Mouse (Mus musculus) G1E (cell line): Measurements from ENCODE around the gene Cacng8. TPM values are rescaled to one million over a fixed set of nuclear protein-coding genes. Genes with fewer than 3 reads are reported as not detected.
"Not testable (repeated sequence)": the region's sequence is repeated elsewhere in the genome, so short reads cannot be mapped to it uniquely, and the experiment has no call there.

Experiments
- ATAC-seq: 2 replicates; pipeline ENCODE4 v1.8.0; 2016; ENCODE audit warnings: mild to moderate bottlenecking; ENCODE audit not compliant: insufficient number of reproducible peaks, poor library complexity, low FRiP score, severe bottlenecking; ENCODE audit errors: extremely low read depth
- DNase-seq: peaks from one replicate; pipeline ENCODE4 v3.0.0; 2012; ENCODE audit warnings: low spot score
- H3K27me3 ChIP-seq: 2 replicates; pipeline ENCODE4 v1.6.1; 2012; ENCODE audit warnings: mild to moderate bottlenecking, low read length, inconsistent platforms; ENCODE audit not compliant: insufficient read depth
- H3K36me3 ChIP-seq: replicated peaks from 2 replicates; pipeline ENCODE3; 2012; ENCODE audit warnings: mild to moderate bottlenecking, inconsistent platforms
- H3K4me1 ChIP-seq: 2 replicates; pipeline ENCODE4 v1.6.1; 2012; ENCODE audit warnings: low read depth, low read length, inconsistent platforms, mixed read lengths; ENCODE audit not compliant: insufficient read depth
- H3K4me3 ChIP-seq: 2 replicates; pipeline ENCODE4 v1.5.1; 2012; ENCODE audit warnings: low read depth, mild to moderate bottlenecking, inconsistent platforms, low read length, moderate library complexity, mixed read lengths
- H3K9me3 ChIP-seq: replicated peaks from 2 replicates; pipeline ENCODE4 v1.6.1; 2012; ENCODE audit warnings: inconsistent platforms
- CTCF ChIP-seq: IDR thresholded peaks from 2 replicates; pipeline ENCODE4 v1.5.1; 2012; ENCODE audit warnings: low read depth, low read length, inconsistent platforms, mixed read lengths
- GATA1 ChIP-seq: IDR thresholded peaks from 2 replicates; pipeline ENCODE4 v1.6.1; 2012; ENCODE audit warnings: borderline replicate concordance, low read length, inconsistent platforms, mixed read lengths
- GATA2 ChIP-seq: IDR thresholded peaks from 2 replicates; pipeline ENCODE4 v1.6.1; 2012; ENCODE audit warnings: low read depth, low read length, inconsistent platforms, borderline replicate concordance
- POLR2AphosphoS5 ChIP-seq: IDR thresholded peaks from 2 replicates; pipeline ENCODE4 v1.6.1; 2012; ENCODE audit warnings: low read depth, low read length, inconsistent platforms; ENCODE audit not compliant: insufficient replicate concordance
- TAL1 ChIP-seq: conservative IDR thresholded peaks from 2 replicates; pipeline ENCODE4 v1.6.1; 2012; ENCODE audit warnings: low read depth, low read length, inconsistent platforms, mixed read lengths
- polyA plus RNA-seq: library from polyadenylated mRNA; stranded (reverse); fragments of >175 nt; gene quantifications from 2 replicates; pipeline ENCODE4 v1.2.3, GENCODE M21; 2012
- total RNA-seq, 2 experiments: library from RNA; stranded (forward) in 1 of 2; stranded (reverse) in 1 of 2; fragments of 200-1000 nt in 1 of 2; fragments of >200 nt in 1 of 2; fragmentation: Nextera tagmentation in 1 of 2; gene quantifications; 2 replicates each; pipeline ENCODE4 v1.2.3; 2014 to 2017

The Cacng8 gene
- total and polyA plus RNA-seq, 3 experiments, result not detected

GRCm38 (mm10) chr7:3391809-3392208, 1.3 kb downstream of the Cacng8 start:
- no peak for TF ChIP-seq POLR2AphosphoS5
- TF ChIP-seq GATA1, result no peak
- no peak for TF ChIP-seq GATA2
- no peak for TF ChIP-seq CTCF
- no peak for TF ChIP-seq TAL1
- no peak for ATAC-seq
- Histone ChIP-seq H3K36me3 (no peaks in the 10 kb centered on the region), H3K4me3 (no peak overlapping the region), H3K9me3 (no peaks in the 10 kb centered on the region), H3K4me1 (no peaks in the 10 kb centered on the region), H3K27me3 (no peaks in the 10 kb centered on the region)
- DNase-seq, result no peak

GRCm38 (mm10) chr7:3397355-3397754, 6.9 kb downstream of the Cacng8 start:
- Histone ChIP-seq H3K27me3 (no peaks in the 10 kb centered on the region), H3K36me3 (no peaks in the 10 kb centered on the region), H3K9me3 (no peaks in the 10 kb centered on the region), H3K4me3 (no peak overlapping the region), H3K4me1 (no peaks in the 10 kb centered on the region)
- DNase-seq (no peak), ATAC-seq (no peak)
- TF ChIP-seq GATA2, result no peak

GRCm38 (mm10) chr7:3397797-3398196, 7.3 kb downstream of the Cacng8 start:
- H3K4me3 ChIP-seq, result no peak overlapping the region

GRCm38 (mm10) chr7:3398363-3398762, 7.9 kb downstream of the Cacng8 start:
- DNase-seq, H3K4me3 ChIP-seq, H3K9me3 ChIP-seq, H3K27me3 ChIP-seq, H3K4me1 ChIP-seq, ATAC-seq, H3K36me3 ChIP-seq: not testable (repeated sequence)

More at GRCm38 (mm10) chr7:3397797-3398196, 7.3 kb downstream of the Cacng8 start:
- TF ChIP-seq GATA2 (no peak), POLR2AphosphoS5 (no peak)
- Histone ChIP-seq H3K27me3 (no peaks in the 10 kb centered on the region), H3K36me3 (no peaks in the 10 kb centered on the region), H3K9me3 (no peaks in the 10 kb centered on the region), H3K4me1 (no peaks in the 10 kb centered on the region)
- no peak for DNase-seq
- ATAC-seq, result no peak

GRCm38 (mm10) chr7:3399937-3400336, 9.5 kb downstream of the Cacng8 start:
- TF ChIP-seq TAL1 (no peak), GATA2 (no peak), GATA1 (no peak), CTCF (no peak), POLR2AphosphoS5 (no peak)
- H3K4me3 ChIP-seq, result no peak overlapping the region
- ATAC-seq (no peak), DNase-seq (no peak)
- H3K36me3 ChIP-seq, result no peaks in the 10 kb centered on the region
- H3K27me3 ChIP-seq, result no peaks in the 10 kb centered on the region
- H3K4me1 ChIP-seq, result no peaks in the 10 kb centered on the region
- H3K9me3 ChIP-seq, result no peaks in the 10 kb centered on the region

- Histone ChIP-seq H3K27me3 (no peaks in the 10 kb centered on the region), H3K36me3 (no peaks in the 10 kb centered on the region), H3K4me1 (no peaks in the 10 kb centered on the region), H3K4me3 (no peak overlapping the region), H3K9me3 (peaks cover 9% of the 10 kb centered on the region)
- DNase-seq (no peak), ATAC-seq (no peak)
- TF ChIP-seq GATA2, result no peak
- TF ChIP-seq TAL1, result no peak
- TF ChIP-seq POLR2AphosphoS5, result no peak
- TF ChIP-seq GATA1, result no peak
- TF ChIP-seq CTCF, result no peak
Observed at GRCm38 (mm10) chr7:3409729-3410520, 19.4 kb downstream of the Cacng8 start.
